In genomic region chr4:124422406-124422805, GRCm38 (mm10) we compare ENCODE assay signal across 15 mouse cellular contexts.
"Had no signal": no experiment of that assay in that cellular context is flagged by ENCODE, and none has a peak within 500 bp of the region (broad histone marks: within the 10 kb centered on the region; RNA-seq: fewer than 3 reads in every experiment).

No protein-coding gene starts in this region.

- H3K27ac ChIP-seq: neural tube, embryonic 15.5 days; stomach, embryonic 15.5 days; stomach, postnatal 0 days had no signal

- H3K36me3 ChIP-seq: neural tube, embryonic 15.5 days; stomach, embryonic 15.5 days had no signal

- H3K9me3 ChIP-seq: neural tube, embryonic 15.5 days; stomach, embryonic 15.5 days had no signal

- H3K4me2 ChIP-seq: neural tube, embryonic 15.5 days; stomach, embryonic 15.5 days had no signal

- H3K27me3 ChIP-seq: stomach, embryonic 15.5 days had no signal

- H3K4me1 ChIP-seq: neural tube, embryonic 15.5 days; stomach, embryonic 15.5 days had no signal

- H3K4me3 ChIP-seq: neural tube, embryonic 15.5 days; stomach, embryonic 15.5 days had no signal

- DNase-seq: retina, postnatal 1 day; right cerebral cortex, adult 18-20 months; right cerebral cortex, postnatal 14 days; right cerebral cortex, postnatal 25 days; right cerebral cortex, postnatal 4 days; spleen, adult 18-20 months; thymus, adult 18-20 months; thymus, adult 2 months; thymus, postnatal 14 days; thymus, postnatal 25 days; thymus, postnatal 36 days; thymus, postnatal 4 days had no signal

- H3K9ac ChIP-seq: neural tube, embryonic 15.5 days; stomach, embryonic 15.5 days had no signal
